Mouse (Mus musculus) neural tube, embryonic 15.5 days (tissue): ENCODE measurements around the gene Tead3. TPM values are rescaled to one million over a fixed set of nuclear protein-coding genes. Genes with fewer than 3 reads are reported as not detected.
A peak's percentile ranks its signal among the peaks of the same experiment; 100 is the strongest.
"Not testable (repeated sequence)": the region's sequence is repeated elsewhere in the genome, so short reads cannot be mapped to it uniquely, and the experiment has no call there.

Source experiments
- ATAC-seq: fragments of 200-750 bp; cut with Nextera tagmentation; 2 replicates; pipeline ENCODE4 v1.8.0; 2017; ENCODE audit warnings: mild to moderate bottlenecking, moderate TSS enrichment, moderate library complexity; ENCODE audit not compliant: low FRiP score
- H3K27ac ChIP-seq: fragments of 300-500 bp; sonication (generic); replicated peaks from 2 replicates; pipeline ENCODE4 v1.5.1; 2015; ENCODE audit warnings: mild to moderate bottlenecking, inconsistent platforms
- H3K27me3 ChIP-seq: fragments of 300-500 bp; sonication (generic); replicated peaks from 2 replicates; pipeline ENCODE4 v1.6.1; 2015; ENCODE audit warnings: inconsistent platforms
- H3K36me3 ChIP-seq: fragments of 300-500 bp; sonication (generic); 2 replicates; pipeline ENCODE4 v1.6.1; 2015; ENCODE audit warnings: inconsistent platforms
- H3K4me1 ChIP-seq: fragments of 300-500 bp; sonication (generic); 2 replicates; pipeline ENCODE4 v1.6.1; 2015; ENCODE audit warnings: inconsistent platforms
- H3K4me2 ChIP-seq: fragments of 300-500 bp; sonication (generic); 2 replicates; pipeline ENCODE4 v1.6.1; 2015; ENCODE audit warnings: inconsistent platforms, mild to moderate bottlenecking, moderate library complexity
- H3K4me3 ChIP-seq: fragments of 300-500 bp; sonication (generic); replicated peaks from 2 replicates; pipeline ENCODE4 v1.5.1; 2015; ENCODE audit warnings: mild to moderate bottlenecking, inconsistent platforms
- H3K9ac ChIP-seq: fragments of 300-500 bp; sonication (generic); replicated peaks from 2 replicates; pipeline ENCODE4 v1.6.1; 2015; ENCODE audit warnings: mild to moderate bottlenecking, inconsistent platforms
- H3K9me3 ChIP-seq: fragments of 300-500 bp; sonication (generic); replicated peaks from 2 replicates; pipeline ENCODE4 v1.6.1; 2016; ENCODE audit warnings: inconsistent platforms
- WGBS: fragments of 180-500 bp; shearing (Covaris S2); methylation state at CpG from one replicate; pipeline ENCODE4 v1.1.7; 2015; ENCODE audit warnings: mixed read lengths; 5-methylcytosine and 5-hydroxymethylcytosine counted together
- polyA plus RNA-seq: library from polyadenylated mRNA; unstranded; fragments of >200 nt; fragmentation: Nextera tagmentation; extraction: Ambion mirVana; gene quantifications from 2 replicates; pipeline ENCODE4 v1.2.1, GENCODE M21; 2015

Gene Tead3
- polyA plus RNA-seq, 1 experiment from 2014 or later, result 1.5 TPM

DNA sequence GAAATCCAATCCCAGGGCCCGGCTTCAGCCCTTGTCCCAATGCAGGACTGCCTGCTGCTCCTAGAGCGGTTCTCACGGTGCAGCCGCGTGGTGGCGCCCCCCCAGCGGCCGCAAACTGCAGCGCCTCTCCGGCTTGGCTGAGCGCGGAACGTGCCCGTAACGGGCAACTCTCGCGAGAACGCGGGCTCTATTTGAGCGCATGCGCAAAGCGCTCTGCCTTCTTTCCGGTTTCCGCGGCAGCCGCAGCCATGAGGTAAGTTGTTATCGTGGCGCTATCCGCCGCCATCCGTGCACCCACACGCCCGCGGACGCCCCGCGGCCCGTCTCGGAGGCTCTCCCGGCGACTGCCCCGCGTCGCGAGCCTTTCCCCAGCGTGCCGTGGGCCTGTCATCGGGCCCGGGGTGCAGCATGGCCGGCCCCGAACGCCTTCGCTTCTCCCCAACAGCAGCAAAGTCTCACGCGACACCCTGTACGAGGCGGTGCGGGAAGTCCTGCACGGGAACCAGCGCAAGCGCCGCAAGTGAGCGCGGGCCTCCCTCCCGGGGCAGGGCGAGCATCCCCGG is 22.2 kb downstream of the Tead3 start, which contains the start of gene Rpl10a:
Gene Rpl10a, plus strand, starts transcription at position 106 of the 563 bp plus-strand sequence.
- no peaks in the 10 kb centered on the region for H3K27me3 ChIP-seq
- peaks cover 42% of the 10 kb centered on the region for H3K4me1 ChIP-seq
- peak within 1 kb of the TSS; percentile 77 for H3K4me3 ChIP-seq
- ATAC-seq, result peak; percentile 88
- no peaks in the 10 kb centered on the region for H3K9me3 ChIP-seq
- peak within 1 kb of the TSS; percentile 93 for H3K27ac ChIP-seq
- peaks cover 19% of the 10 kb centered on the region for H3K36me3 ChIP-seq
- peak within 1 kb of the TSS; percentile 90 for H3K4me2 ChIP-seq
- under 1% methylated on average over 67 of the region's 67 CpGs for WGBS
- peak within 1 kb of the TSS; percentile 98 for H3K9ac ChIP-seq

DNA sequence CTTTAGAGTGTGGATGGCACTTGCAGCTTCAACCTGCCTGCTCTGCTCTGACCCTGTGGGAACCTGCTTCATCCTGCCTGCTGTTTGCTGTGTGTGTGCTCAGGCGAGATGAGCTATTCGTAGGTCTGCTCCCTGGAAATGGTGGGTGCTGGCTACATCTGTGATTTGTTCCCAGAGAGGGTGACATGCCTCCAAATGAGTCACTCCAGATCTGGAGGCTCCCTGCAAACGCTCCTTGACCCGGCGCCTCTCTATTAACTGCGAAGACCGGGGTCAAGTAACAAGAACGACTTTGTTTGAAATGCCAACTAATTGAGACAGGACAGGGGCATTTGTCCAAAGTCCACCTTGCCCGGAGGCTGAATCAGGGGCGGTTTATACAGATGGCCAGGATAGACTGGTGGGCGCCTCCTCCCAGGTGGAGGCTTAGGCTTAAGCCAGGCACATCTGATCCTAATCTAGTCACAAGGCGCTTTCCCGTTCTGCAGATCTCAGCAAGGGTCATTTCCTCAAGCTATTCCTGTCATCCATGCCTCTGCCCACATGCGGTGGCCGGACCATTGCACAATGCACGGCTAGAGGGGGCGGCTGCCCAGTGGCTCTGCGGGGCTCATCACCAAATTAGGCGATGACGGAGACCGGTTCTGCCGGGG is 22.8 kb downstream of the Tead3 start:
- peak overlapping the region; percentile 77 for H3K4me3 ChIP-seq
- ATAC-seq, result peak; percentile 49
- H3K27ac ChIP-seq, result peak overlapping the region; percentile 93
- no peaks in the 10 kb centered on the region for H3K9me3 ChIP-seq
- peaks cover 37% of the 10 kb centered on the region for H3K4me1 ChIP-seq
- H3K36me3 ChIP-seq, result peaks cover 19% of the 10 kb centered on the region
- H3K4me2 ChIP-seq, result peak overlapping the region; percentile 90
- WGBS, result 14% methylated on average over 22 of the region's 22 CpGs
- peak overlapping the region; percentile 98 for H3K9ac ChIP-seq
- H3K27me3 ChIP-seq, result no peaks in the 10 kb centered on the region

DNA sequence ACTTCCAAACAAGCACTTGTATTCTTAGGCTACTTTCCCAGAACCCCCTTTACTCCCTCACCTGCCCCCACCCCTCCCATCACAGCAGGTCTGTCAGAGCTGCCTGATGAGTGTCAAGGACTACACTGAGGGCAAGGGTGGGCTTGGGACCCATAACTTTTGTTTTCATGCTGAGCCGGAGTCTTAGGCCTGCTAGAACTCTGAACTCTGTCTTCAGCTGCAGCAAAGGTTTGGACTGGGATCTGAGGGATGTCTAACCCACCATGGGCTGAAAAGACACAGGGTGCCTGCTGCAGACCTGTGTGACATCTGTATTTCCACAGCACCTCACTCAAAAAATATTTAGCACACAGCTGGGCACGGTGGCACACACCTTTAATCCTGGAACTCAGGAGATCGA is 23.7 kb downstream of the Tead3 start:
- Histone ChIP-seq H3K36me3 (peaks cover 19% of the 10 kb centered on the region), H3K27me3 (no peaks in the 10 kb centered on the region), H3K4me1 (peaks cover 31% of the 10 kb centered on the region), H3K27ac (no peak overlapping the region), H3K4me3 (no peak overlapping the region), H3K9me3 (no peaks in the 10 kb centered on the region), H3K4me2 (no peak overlapping the region), H3K9ac (peak overlapping the region; percentile 34; the same call in 1 of the 2 replicates)
- 92% methylated on average over 3 of the region's 3 CpGs for WGBS
- ATAC-seq, result no peak

DNA sequence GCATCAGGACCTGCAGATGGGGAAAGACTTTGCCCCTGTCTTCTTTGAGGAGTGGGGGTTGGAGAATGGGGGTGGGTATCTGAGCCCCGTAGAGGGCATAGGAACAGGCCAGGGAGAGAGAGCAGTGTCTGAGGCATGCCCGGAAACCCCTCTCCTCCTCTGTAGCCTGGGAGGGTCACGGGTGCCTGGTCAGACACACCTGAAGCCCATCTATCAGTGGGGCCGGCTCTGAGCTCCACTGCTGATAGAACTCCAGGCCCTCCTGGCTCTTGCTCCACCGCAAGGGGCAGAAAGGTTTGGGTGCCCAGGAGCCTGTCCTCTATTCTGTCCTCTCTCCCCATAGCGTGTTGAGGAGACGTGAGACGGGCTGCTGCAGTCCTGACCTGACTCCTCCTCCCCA is 24.9 kb downstream of the Tead3 start:
- 95% methylated on average over 8 of the region's 8 CpGs for WGBS
- H3K9ac ChIP-seq, result no peak overlapping the region
- no peak overlapping the region for H3K4me2 ChIP-seq
- H3K4me3 ChIP-seq, result no peak overlapping the region
- no peaks in the 10 kb centered on the region for H3K27me3 ChIP-seq
- H3K36me3 ChIP-seq, result peaks cover 9% of the 10 kb centered on the region; the same call in 1 of the 2 replicates
- H3K27ac ChIP-seq, result no peak overlapping the region
- no peaks in the 10 kb centered on the region for H3K9me3 ChIP-seq
- no peak for ATAC-seq
- peaks cover 24% of the 10 kb centered on the region for H3K4me1 ChIP-seq

DNA sequence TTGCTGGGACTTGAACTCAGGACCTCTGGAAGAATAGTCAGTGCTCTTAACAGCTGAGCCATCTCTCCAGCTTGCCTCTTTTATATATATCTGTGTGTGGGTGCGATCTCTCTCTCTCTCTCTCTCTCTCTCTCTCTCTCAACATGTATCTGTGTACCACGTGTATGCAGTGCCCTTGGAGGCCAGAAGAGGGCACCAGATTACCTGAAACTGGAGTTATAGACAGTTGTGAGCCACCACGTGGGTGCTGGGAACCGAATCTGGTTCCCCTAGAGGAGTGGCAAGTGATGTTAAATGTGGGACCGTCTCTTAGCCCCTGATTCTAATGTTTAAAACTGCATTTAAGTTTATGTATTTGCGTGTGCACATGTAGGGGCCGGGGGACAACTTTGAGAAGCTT is 26.2 kb downstream of the Tead3 start:
- H3K27me3 ChIP-seq, H3K4me3 ChIP-seq, H3K27ac ChIP-seq, H3K36me3 ChIP-seq, H3K9ac ChIP-seq, H3K9me3 ChIP-seq, ATAC-seq, H3K4me2 ChIP-seq: not testable (repeated sequence)
- WGBS, result 91% methylated on average over 7 of the region's 7 CpGs
- H3K4me1 ChIP-seq, result peaks cover 14% of the 10 kb centered on the region

DNA sequence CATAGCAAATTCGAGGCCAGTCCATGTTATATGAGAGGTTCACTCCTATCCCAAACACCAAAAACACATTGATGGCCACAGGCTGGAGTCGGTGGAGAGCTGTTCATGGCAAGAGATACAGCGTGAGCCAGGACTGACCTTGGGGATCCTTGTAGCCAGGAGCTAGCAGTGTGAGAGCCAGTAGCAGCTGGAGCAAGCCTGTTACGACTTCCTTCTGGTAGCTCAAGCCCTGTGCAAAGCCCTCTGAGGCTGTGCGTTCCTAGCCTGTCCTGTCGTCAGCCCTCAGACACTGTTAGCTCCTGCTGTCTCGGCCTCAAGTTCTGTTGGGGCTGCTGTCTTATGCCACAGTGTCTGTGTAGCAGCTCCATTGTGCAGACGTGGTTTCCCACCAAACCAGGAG is 26.8 kb downstream of the Tead3 start:
- Histone ChIP-seq H3K27me3 (no peaks in the 10 kb centered on the region), H3K9ac (no peak overlapping the region), H3K4me2 (no peak overlapping the region), H3K36me3 (peaks cover 6% of the 10 kb centered on the region), H3K4me3 (no peak overlapping the region), H3K9me3 (no peaks in the 10 kb centered on the region), H3K4me1 (peaks cover 10% of the 10 kb centered on the region), H3K27ac (no peak overlapping the region)
- 94% methylated on average over 8 of the region's 8 CpGs for WGBS
- no peak for ATAC-seq

DNA sequence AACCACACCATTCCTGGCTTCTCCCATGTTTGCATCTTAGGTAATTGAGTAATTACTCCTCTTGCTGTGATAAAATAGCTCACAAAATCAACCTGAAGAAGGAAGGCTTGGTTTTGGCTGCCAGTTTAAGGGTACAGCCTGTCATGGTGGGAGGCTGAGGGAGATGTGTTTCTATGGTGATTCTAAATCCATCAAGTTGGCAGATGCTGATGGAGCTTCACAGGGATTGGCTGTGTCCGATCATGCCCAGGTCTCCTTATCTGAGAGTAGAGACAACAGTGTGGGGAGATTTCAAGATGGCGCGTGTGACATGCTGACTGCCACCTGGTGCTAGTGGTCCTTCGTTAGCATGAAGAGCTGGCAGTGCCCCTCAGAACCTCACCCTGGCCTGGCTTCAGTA is 28.9 kb downstream of the Tead3 start:
- no peak overlapping the region for H3K4me2 ChIP-seq
- H3K27me3 ChIP-seq, result no peaks in the 10 kb centered on the region
- ATAC-seq, result no peak
- H3K36me3 ChIP-seq, result peaks cover 19% of the 10 kb centered on the region
- WGBS, result 96% methylated on average over 4 of the region's 4 CpGs
- no peak overlapping the region for H3K27ac ChIP-seq
- H3K4me1 ChIP-seq, result no peaks in the 10 kb centered on the region
- no peaks in the 10 kb centered on the region for H3K9me3 ChIP-seq
- no peak overlapping the region for H3K4me3 ChIP-seq
- H3K9ac ChIP-seq, result no peak overlapping the region

DNA sequence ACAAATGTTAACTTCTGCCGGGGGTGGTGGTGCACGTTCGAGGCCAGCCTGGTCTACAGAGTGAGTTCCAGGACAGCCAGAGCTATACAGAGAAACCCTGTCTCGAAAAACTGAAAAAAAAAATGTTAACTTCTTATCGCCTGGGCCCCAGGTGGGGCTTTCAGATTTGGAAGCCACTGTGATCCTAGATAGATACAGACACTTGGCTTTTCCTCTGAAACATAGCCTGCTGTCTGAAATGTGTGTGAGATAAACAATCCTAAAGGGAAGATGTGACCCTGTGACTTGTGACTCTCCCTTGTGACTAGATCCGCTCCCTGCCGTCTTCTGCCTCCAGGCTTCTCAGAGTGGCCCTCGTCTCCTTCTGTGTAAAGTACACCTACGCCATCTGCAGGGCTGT is 32.9 kb downstream of the Tead3 start:
- Histone ChIP-seq H3K4me1 (peaks cover 28% of the 10 kb centered on the region), H3K9me3 (no peaks in the 10 kb centered on the region), H3K27ac (no peak overlapping the region), H3K27me3 (no peaks in the 10 kb centered on the region), H3K9ac (no peak overlapping the region), H3K4me3 (no peak overlapping the region), H3K36me3 (peaks cover 19% of the 10 kb centered on the region), H3K4me2 (no peak overlapping the region)
- no peak for ATAC-seq
- 92% methylated on average over 9 of the region's 9 CpGs for WGBS

DNA sequence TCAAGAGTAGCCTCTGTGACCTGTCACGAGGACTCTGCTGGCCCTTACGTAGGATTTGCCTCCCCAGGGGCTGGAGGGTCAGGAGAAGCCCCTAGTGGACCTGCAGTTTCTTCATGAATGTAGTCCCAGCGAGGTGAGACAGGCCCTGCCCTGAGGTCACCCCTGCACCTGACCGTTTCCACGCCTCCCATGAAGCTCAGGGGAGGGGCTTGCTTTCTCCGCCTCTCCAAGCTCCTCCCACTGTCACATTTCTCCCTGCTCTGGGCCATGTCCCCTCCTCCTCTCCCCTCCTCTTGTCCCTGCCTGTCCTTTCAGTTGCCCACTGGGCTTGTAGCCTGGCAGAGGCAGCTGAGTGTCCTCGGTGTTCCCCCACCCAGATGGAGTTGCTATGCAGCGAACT is 33.5 kb downstream of the Tead3 start:
- H3K9ac ChIP-seq, result no peak overlapping the region
- H3K27ac ChIP-seq, result no peak overlapping the region
- no peak overlapping the region for H3K4me2 ChIP-seq
- H3K4me1 ChIP-seq, result peaks cover 32% of the 10 kb centered on the region
- ATAC-seq, result no peak
- H3K9me3 ChIP-seq, result no peaks in the 10 kb centered on the region
- no peak overlapping the region for H3K4me3 ChIP-seq
- peaks cover 19% of the 10 kb centered on the region for H3K36me3 ChIP-seq
- WGBS, result 61% methylated on average over 8 of the region's 8 CpGs
- H3K27me3 ChIP-seq, result no peaks in the 10 kb centered on the region

DNA sequence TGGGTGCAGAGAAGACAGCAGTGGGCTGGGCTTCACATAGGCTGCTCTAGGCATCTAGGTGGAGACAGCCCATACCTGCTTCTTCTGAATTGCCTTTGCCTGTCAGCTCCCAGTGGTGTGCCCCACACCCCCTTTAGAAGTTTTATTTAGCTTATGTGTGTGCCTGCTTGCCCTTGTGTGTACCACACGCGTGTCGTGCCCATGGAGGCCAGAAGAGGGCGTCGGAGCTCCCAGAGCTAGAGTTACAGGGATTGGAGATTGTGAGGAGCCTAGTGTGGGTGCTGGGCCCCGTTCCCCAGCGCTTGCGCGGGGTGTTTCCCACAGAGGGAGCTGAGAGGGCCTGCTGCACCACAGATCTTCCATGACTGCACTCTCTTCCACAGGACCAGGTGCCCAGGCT is 34.1 kb downstream of the Tead3 start:
- Histone ChIP-seq H3K27me3 (no peaks in the 10 kb centered on the region), H3K36me3 (peaks cover 19% of the 10 kb centered on the region), H3K9me3 (no peaks in the 10 kb centered on the region), H3K9ac (no peak overlapping the region), H3K4me3 (no peak overlapping the region), H3K4me2 (no peak overlapping the region), H3K27ac (no peak overlapping the region), H3K4me1 (peaks cover 32% of the 10 kb centered on the region)
- WGBS, result 91% methylated on average over 9 of the region's 9 CpGs
- ATAC-seq, result no peak

DNA sequence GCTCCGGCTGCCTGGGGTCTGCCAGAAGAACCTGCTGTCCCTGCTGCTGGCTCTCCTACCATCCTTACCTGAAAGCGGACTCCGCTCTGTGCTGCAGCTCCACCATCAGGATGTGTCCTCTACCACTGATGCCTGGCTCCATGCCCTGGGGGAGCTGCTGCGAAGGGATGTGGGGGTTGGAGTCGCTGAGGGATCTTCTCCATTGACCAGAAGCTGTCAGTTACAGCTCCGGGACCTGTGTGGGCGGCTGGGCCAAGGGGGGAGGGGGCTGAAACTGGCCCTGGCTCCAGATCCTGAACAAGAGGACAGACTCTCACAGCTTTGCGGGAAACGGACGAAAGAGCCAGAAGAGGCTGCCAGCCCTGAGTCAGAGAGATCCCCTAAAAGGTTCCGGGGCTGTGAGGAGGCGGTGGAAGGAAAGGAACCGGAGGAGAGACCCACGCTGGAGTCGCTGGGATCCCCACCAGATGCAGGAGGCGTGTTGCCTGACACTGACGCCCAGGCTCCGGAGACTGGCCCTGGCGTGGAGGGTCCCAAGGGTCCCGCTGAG is 34.9 kb downstream of the Tead3 start:
- Histone ChIP-seq H3K27ac (no peak overlapping the region), H3K27me3 (no peaks in the 10 kb centered on the region), H3K4me1 (peaks cover 32% of the 10 kb centered on the region), H3K4me3 (no peak overlapping the region), H3K36me3 (peaks cover 19% of the 10 kb centered on the region), H3K9ac (no peak overlapping the region), H3K4me2 (no peak overlapping the region), H3K9me3 (no peaks in the 10 kb centered on the region)
- no peak for ATAC-seq
- 86% methylated on average over 20 of the region's 20 CpGs for WGBS

DNA sequence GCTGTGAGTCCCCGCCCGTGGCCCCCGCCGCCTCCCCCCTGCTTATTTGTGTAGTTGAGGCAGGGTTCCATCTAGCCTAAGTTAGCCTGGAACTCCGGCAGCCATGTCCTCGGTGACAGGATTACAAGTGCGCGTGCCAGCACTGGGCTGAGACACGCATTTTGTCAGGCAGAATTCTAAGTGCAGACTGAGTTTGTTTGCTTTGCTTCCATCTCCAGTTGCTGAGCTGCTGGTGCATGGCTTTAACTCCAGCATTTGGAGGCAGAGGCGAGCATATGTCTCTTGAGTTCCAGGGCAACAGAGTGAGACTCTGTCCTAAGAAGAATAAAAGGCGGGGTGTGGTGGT is 36.8 kb downstream of the Tead3 start:
- H3K4me3 ChIP-seq, result peak overlapping the region; percentile 74
- H3K4me2 ChIP-seq, result peak overlapping the region; percentile 69
- peaks cover 14% of the 10 kb centered on the region for H3K36me3 ChIP-seq
- H3K9me3 ChIP-seq, result no peaks in the 10 kb centered on the region
- peak overlapping the region; percentile 87 for H3K27ac ChIP-seq
- peak; percentile 43 for ATAC-seq
- no peaks in the 10 kb centered on the region for H3K27me3 ChIP-seq
- H3K9ac ChIP-seq, result peak overlapping the region; percentile 81
- 2% methylated on average over 11 of the region's 11 CpGs for WGBS
- peaks cover 32% of the 10 kb centered on the region for H3K4me1 ChIP-seq
